39 mouse cellular contexts compared by ENCODE assay signal in genomic region chr9:37414666-37415065, GRCm38 (mm10). TPM values are rescaled to one million over a fixed set of nuclear protein-coding genes. Genes with fewer than 3 reads are reported as not detected.
"Had no signal": no experiment of that assay in that cellular context is flagged by ENCODE, and none has a peak within 500 bp of the region (broad histone marks: within the 10 kb centered on the region; RNA-seq: fewer than 3 reads in every experiment).

No protein-coding gene starts in this region.

- DNase-seq: heart, postnatal 10 days; heart, postnatal 14 days; heart, postnatal 36 days; heart, postnatal 4 days; kidney, adult 11 months; kidney, adult 18-20 months; kidney, adult 2 months; kidney, adult 8-10 months; kidney, adult 9 months; kidney, postnatal 10 days; kidney, postnatal 14 days; kidney, postnatal 25 days; kidney, postnatal 4 days; layer of hippocampus, adult 9-11 months; layer of hippocampus, postnatal 36 days had no signal

- H3K9ac ChIP-seq: heart, embryonic 12.5 days; heart, embryonic 13.5 days; heart, embryonic 15.5 days; hindbrain, embryonic 12.5 days; hindbrain, embryonic 13.5 days; hindbrain, embryonic 14.5 days; hindbrain, embryonic 15.5 days; intestine, embryonic 15.5 days; kidney, embryonic 15.5 days had no signal

- H3K4me2 ChIP-seq: heart, embryonic 12.5 days; heart, embryonic 13.5 days; heart, embryonic 15.5 days; hindbrain, embryonic 12.5 days; hindbrain, embryonic 13.5 days; hindbrain, embryonic 14.5 days; hindbrain, embryonic 15.5 days; intestine, embryonic 15.5 days; kidney, embryonic 15.5 days had no signal

- H3K4me3 ChIP-seq: heart, embryonic 12.5 days; heart, embryonic 13.5 days; heart, embryonic 15.5 days; hindbrain, embryonic 10.5 days; hindbrain, embryonic 12.5 days; hindbrain, embryonic 13.5 days; hindbrain, embryonic 15.5 days; intestine, embryonic 15.5 days; kidney, embryonic 15.5 days; layer of hippocampus, adult 2 months; left cerebral cortex, adult 2 months had no signal

- ATAC-seq: hindbrain, embryonic 16.5 days; hindbrain, postnatal 0 days; inflammation-experienced regulatory T-cells, adult 6 months; intestine, embryonic 15.5 days; intestine, embryonic 16.5 days; intestine, postnatal 0 days had no signal

- H3K4me1 ChIP-seq: hindbrain, embryonic 10.5 days; hindbrain, embryonic 12.5 days; hindbrain, embryonic 13.5 days; hindbrain, embryonic 15.5 days; intestine, embryonic 15.5 days had no signal

- H3K27ac ChIP-seq: heart, embryonic 13.5 days; heart, embryonic 15.5 days; hindbrain, embryonic 10.5 days; hindbrain, embryonic 12.5 days; hindbrain, embryonic 13.5 days; hindbrain, embryonic 14.5 days; hindbrain, embryonic 15.5 days; hindbrain, postnatal 0 days; intestine, embryonic 15.5 days; kidney, embryonic 15.5 days; kidney, postnatal 0 days; layer of hippocampus, adult 2 months; left cerebral cortex, adult 2 months had no signal

- H3K36me3 ChIP-seq: heart, embryonic 12.5 days; heart, embryonic 15.5 days; hindbrain, embryonic 10.5 days; hindbrain, embryonic 12.5 days; hindbrain, embryonic 13.5 days; hindbrain, embryonic 15.5 days; intestine, embryonic 15.5 days; kidney, embryonic 15.5 days had no signal

- H3K9me3 ChIP-seq: heart, embryonic 12.5 days; heart, embryonic 13.5 days; heart, embryonic 15.5 days; hindbrain, embryonic 10.5 days; hindbrain, embryonic 12.5 days; hindbrain, embryonic 13.5 days; hindbrain, embryonic 15.5 days; intestine, embryonic 15.5 days; kidney, embryonic 15.5 days had no signal

- H3K27me3 ChIP-seq: heart, embryonic 15.5 days; hindbrain, embryonic 15.5 days had no signal

RNA-seq across cellular contexts. Expression of gene Robo4, which starts 13.0 kb away (rescaled TPM):
- polyA plus RNA-seq: inflammation-experienced regulatory T-cells, adult 6 months had no signal

RNA-seq across cellular contexts. Expression of gene Robo3, which starts 18.4 kb away (rescaled TPM):
- total RNA-seq: heart, postnatal 10 days; heart, postnatal 14 days; heart, postnatal 36 days had no signal
- polyA plus RNA-seq: heart, embryonic 16.5 days; inflammation-experienced regulatory T-cells, adult 6 months; intestine, embryonic 14.5 days; intestine, embryonic 15.5 days; intestine, postnatal 0 days had no signal

RNA-seq across cellular contexts. Expression of gene Hepacam, which starts 47.5 kb away (rescaled TPM):
- total RNA-seq: heart, postnatal 36 days; heart, postnatal 4 days; hematopoietic stem cell, adult 5-6 weeks had no signal
- polyA plus RNA-seq: heart, embryonic 12.5 days; heart, embryonic 14.5 days; inflammation-experienced regulatory T-cells, adult 6 months; intestine, embryonic 14.5 days; kidney, embryonic 14.5 days; kidney, embryonic 15.5 days; kidney, embryonic 16.5 days had no signal
